Mouse (Mus musculus) thymus, postnatal 0 days (tissue): ENCODE data around the gene Esyt3. TPM values are rescaled to one million over a fixed set of nuclear protein-coding genes. Genes with fewer than 3 reads are reported as not detected.

Experiments
- DNase-seq: peaks from one replicate; pipeline ENCODE4 v3.0.0-alpha.2; 2015; ENCODE audit warnings: low spot score
- polyA plus RNA-seq: library from polyadenylated mRNA; unstranded; fragments of >200 nt; fragmentation: Nextera tagmentation; extraction: Ambion mirVana; gene quantifications from 2 replicates; pipeline ENCODE4 v1.2.1, GENCODE M21; 2015

Esyt3 gene
- 0.05 and 0.17 TPM in 2 replicates for polyA plus RNA-seq

DNA sequence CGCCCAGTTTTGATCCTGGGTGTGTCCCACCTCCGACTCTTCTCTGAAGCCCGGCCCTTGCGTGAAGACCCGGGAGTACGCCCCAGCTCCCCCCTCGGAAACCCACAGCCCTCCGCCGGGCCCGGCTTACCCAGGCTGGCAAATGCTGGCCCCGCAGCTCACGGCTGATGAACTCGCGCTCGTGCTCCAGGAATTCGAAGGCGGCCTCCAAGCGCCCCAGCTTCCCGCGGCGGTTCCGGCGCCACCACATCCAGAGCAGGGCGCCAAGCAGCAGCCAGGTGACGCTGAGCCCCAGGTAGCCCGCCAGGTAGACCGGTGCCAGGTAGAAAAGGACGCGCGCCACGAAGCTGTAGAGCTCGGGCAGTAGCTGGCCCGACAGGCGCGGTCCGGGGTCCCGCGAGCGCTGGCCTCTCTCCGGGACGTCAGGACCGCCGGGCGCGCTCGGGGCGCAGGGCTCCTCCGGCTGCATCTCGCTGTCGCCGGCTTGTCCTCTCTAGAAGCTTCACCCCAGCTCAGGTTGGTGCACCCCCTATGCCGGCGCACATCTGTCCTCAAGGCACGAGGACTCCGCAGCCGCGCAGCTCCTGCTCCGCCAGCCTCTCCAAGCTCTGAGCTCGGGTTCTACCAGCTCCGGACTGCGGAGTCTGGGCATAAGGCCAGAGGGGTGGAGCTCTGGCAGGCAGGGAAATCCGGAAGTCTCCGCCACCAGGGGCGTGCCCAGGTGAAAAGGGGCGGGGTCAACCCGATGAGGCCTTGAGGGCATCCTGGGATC, at the start of gene Esyt3:
Esyt3 (minus strand) TSS at position 637 of the 772 bp plus-strand sequence.
- DNase-seq = no peak

DNA sequence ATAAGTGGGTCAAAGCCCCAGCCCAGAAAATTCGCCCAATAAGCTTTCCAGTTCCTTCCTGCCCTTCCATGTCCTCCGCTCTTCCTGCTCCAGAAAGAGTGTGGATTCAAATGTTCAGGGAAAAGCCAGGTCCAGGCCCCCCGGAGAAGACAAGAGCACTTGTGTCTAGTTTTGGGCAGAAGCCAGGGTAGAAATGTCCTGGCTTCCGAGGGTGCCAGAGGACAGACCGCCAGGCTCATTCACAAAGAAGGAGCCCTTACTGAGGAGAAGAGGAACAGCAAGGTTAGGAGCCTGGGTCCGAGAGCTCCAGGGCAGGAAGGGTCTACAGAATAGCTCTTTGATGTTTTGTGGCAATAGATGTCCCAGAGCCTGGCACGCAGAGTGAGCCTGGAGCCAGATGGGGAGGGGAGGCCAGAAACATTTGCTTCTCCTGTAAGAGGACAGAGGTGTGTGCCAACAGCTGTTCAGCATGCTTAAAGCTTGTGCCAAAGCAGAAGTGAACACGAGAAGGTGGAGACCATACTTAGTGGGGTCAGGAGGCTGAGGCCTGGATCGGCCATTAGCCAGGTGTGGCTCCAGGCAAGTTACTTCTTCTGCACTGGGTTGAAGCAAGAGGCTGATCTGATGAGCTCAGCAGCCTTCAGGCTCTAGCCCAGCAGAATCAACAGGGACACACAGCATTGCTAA, 43.1 kb upstream of the Esyt3 start:
- no peak for DNase-seq

DNA sequence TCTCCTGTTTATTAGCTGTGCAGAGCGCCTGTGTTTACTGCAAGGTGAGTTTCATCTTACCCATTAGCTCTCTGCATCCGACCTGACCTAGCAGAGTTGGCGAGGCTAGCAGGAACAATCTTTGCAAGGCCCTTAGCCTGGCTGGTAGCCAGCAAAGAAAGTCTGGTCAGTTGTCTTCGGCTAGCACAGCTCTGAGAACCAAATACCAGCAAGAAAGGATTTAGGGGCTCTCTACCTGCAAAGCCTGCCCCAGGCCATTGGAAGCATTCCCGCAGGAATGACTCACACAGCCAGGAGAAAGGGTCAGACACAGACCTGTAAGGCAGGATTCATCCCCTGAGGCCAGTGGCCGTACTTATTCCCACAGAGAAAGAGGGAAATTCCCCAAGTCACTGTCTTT, 42.4 kb upstream of the Esyt3 start:
- DNase-seq = no peak

DNA sequence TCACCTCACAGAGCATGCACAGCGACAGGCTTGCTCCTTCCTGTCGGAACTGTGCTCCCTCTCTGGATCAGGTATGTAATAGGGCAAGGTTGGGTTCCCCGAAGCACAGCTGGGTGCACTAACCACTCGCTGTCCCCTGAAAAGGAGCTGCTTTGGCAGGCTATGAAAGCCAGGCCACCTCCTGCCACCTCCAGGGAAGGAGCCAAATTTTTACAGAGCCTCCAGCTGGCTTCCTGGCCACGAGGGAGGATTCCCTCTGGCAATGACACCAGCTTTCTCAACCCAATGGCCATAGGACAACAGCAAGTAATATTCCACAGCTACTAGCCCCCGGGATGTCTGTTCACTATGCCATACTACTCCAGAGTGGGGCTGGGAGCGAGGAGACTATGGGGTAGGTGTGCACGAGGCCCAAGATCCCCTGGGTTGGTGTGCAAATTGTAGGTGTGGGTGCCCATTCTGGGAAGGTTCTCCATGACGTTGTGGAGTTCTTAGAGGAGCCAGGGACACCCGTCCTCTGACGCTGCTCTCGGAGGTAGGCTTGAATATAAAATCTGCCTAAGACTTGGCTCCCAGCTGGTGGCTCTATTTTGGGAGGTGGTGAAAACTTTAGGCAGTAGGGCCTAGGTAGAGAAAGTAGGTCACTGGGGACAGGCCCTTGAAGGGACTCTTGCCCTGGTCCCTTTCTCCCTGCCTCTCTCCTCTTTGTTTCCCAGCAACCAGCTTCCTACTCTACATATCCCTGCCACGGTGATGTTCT, 38.9 kb upstream of the Esyt3 start:
- DNase-seq = no peak

DNA sequence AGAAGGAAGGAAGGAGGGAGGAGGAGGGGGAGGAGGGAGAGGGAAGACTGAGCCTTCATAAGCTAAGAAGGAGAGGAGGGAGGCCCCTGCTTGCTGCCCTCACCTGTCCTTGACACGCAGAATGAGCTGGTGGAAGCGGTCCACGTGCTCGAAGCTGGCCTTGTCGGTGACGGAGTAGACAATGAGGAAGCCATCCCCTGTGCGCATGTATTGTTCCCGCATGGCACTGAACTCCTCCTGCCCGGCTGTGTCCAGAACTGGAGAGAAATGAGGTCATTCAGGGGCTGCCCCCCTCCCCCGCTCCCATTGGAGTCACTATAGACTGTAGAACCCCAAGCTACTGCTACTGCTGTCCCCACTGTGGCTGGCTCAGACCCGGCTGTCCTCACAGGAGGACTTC, 36.0 kb upstream of the Esyt3 start:
- DNase-seq = no peak

DNA sequence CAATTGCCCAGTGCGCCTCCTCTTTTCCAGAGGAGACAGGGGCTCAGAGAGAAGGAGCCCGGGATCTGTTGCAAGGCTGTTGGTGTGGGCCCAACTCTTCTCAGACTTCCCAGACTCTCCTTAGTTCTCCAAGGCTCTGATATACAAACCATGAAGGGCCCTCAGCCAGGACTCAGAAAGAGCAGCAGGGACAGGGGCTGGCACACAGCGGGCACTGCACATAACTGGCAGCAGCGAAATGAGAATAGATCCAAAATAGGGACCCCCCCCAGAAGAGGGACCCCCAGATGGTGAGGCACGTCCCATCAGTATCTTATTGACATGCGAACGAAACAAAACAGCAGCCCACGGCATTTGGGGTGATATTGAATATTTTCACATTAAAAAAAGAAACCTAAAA, 34.8 kb upstream of the Esyt3 start:
- DNase-seq = no peak

DNA sequence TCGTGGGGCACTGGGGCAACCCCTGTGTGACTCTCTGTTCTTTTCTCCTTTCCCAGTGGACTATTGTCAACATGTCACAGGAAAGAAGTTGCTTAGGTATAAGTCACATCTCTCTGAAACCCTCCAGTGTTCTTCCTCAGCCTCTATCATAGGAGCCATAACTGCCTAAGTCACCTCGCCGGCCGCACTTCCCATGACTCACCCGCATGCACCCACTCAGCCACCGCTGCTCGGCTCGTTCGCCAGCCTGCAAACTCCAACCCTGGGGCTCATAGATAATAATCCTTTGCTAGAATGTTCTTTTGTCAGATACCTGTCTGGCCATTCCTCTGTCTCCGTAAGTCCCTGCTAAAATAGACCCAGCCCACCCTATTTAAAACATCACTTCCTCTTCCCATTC, 33.2 kb upstream of the Esyt3 start:
- no peak for DNase-seq

DNA sequence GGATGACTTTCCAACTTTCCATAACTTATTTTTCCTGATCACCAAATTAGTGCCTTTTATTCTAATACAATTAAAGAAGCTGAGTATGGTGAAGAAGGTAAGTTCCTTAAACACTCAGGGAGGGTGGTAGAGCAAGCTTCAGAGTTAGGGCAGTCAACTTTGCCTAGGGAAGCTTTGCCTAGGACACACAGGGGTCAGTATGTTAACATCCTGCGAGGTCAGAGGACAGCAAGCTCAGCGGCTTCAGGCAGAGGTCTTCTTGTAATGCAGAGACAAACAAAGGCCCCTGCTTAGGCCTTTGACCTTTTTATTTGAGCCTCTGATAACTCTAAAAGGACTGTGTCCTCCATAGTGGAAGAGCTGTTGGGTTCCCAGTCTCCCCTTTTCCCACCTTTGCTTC, 32.4 kb upstream of the Esyt3 start:
- DNase-seq = no peak

DNA sequence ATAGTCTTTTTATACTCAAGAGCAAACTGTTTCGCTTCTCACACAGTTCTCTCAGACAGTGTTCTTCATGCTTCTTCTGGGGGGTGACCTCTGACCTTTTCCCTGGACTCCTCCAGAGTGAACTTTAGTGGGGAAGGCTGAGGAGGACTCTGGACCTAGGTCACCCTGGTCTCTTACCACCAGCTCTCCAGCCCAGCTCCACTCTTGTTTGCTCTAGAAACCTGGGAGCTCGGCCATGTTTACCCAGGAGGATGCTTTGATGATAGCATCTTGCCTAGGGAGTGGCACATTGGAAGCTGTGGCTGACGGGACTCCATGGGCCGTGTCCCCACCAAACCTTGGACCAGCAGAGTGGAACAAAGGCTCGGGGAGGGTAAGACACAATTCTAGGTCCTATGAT, 31.8 kb upstream of the Esyt3 start:
- DNase-seq = no peak

DNA sequence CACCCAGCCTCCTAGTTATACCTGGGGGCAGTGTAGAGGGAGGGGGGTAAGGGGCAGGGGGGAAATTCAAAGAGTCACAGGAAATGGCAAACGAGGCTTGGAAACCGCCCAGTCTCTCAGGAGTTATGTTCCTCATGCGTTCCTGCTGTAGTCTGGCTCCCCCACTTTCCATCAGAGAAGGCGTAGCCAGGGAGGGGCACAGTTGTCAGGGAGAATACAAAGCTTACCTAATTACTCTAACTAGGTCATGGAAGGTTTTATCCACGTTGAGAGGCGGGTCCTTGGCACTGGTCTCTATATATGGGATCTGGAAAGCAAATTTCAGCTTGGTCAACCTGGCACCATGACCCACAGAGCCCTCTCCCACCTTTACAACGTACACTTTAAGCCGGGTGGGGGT, 31.1 kb upstream of the Esyt3 start:
- DNase-seq = no peak

DNA sequence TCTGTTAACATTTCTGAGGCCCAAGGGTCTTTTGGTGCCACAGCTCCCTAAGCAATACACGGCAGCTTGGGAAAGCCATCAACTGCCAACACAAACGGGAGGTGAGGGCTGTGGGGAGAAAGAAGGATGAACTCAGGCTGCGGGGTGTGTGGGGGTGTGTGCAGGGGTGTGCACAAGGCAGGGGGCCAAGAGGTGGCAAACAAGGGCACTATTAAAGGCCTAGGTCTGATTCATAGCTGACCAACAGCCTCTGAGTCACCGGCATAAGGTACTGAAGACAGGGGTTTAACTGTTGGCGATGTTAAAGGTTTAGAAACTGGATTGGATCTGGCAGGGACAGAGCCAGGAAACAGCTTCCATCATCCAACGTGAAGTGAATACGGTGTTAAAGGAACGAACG, 30.5 kb upstream of the Esyt3 start:
- DNase-seq = no peak

DNA sequence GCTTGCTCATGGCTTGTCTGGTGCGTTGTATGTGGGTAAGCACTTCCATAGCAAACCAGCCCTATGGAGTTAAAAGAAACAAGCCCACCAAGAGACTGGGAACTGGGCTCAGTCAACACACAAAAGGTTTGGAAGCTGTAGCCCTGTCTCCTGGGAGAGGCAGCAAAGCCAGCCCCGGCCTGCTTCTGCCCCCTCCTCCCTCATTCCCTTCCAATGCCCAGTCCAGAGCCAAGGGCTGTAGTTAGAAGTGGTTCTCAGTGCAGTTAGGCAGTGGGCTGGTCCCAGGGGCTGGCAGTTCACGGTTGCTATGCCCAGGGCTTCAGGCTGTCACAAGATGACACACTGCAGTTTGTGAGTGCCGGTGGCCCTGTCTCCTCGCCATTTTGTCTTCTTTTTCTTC, 29.7 kb upstream of the Esyt3 start:
- no peak for DNase-seq

DNA sequence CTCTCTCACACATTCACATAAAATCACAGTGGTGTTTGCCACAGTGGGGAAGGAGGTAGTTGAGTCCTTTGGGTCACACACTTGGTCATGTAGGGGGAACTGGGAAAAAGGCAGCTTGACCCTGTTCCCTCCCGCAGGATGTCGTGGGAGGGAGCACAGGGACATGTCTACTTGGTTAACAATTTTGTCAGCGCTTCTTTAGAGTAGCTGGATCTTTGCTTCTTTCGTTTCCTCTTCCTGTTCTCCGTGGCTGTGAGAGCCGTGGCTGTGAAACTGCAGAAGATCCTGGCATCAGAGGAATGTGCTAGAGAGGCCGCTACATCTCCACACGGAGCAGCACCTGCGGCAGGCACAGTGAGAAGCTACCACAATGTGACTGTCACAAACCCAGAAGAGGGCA, 24.2 kb upstream of the Esyt3 start:
- DNase-seq = no peak

DNA sequence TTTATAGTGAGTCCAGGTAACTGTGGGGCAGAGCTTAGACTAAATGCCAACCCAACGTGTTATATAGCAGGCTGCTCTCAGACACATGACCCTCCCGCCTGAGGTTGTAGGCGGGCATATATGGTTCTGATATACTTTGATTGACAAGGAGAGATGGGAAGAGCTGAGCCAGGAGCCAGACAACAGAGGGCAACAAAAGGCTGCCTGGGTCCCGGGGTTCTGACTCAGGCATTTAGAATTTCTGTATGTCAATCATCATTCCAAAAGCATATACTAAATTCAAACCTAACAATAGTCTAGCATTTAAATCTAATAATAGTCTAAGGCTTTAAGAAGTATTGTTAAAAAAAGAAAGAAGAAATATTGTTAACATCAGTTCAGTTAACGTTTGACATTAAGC, 20.8 kb upstream of the Esyt3 start:
- DNase-seq = no peak

DNA sequence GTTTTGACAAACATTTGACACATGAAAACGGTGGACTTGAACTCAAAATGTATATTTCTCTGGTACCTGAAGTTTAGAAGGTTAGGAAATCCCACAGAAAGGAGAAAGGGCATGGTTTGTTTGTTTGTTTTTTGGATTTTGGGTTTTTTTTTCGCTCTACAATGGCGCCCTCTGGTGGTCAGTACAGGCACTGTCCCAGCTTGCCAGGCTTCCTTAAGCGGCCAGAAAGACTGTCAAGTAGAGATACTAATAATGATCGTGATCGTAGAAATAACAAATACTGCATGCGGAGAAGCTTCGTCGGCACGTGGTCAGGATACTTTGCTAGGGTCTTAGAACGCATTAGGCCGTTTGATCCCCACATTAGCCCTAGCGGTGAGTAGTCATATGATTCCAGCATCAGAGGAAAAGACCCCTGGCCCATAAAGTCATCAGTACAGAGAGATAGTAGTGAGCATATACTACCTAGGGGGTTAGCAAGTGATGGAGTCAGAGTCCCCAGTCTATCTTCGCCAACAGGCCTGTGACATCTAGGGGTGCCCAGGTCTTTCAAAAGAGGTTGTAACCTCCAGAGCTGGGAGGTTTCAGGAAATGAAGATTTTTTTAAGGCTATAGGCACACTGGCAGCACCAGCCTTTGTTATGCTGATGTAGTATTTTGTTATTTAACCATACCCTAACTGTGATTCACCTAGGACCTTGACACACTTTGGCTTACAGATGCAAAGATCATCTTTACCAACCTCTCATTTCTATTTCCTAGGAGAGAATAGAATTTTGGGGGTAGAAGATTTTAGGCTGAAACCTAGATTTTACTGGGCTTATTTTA, 18.4 kb upstream of the Esyt3 start:
- DNase-seq = peak; percentile 44

DNA sequence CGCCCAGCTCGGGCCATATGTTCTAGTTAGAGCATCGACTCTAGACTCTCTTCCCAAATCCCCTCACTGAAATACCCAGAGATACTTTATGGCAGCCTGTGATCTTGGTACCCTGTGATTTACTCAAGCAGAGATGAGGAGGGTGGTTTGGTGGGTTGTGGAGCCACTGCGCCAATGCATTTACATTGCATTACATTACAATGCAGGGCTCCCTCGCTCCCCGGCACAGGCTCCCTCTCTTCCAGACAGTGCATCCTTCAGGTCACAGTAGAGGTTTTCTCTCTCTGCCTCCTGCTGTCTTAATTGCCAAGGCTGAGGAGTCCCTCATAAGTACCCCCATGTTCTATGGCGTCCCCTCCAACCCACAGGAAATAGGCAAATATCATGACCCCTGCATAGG, 10.1 kb upstream of the Esyt3 start:
- DNase-seq = no peak

DNA sequence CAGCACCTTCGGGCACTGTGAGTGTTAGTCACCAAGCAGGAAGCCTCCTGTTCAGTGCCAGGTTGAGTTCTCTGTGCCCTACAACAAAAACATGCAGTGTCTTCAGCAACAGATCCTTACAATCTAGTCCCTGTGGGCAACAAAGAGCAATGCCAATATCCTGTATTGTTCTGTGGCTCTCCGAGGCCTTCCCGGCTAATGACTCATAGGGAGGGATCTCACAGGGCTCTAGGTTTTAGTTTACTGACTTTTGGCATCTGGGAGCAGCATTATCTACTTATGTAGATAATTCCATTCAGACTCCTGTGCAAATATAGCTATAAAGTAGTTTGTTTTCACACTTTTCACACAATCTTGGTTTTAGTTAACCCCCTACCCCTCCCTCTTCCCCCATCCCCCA, 7.5 kb upstream of the Esyt3 start:
- DNase-seq = no peak

DNA sequence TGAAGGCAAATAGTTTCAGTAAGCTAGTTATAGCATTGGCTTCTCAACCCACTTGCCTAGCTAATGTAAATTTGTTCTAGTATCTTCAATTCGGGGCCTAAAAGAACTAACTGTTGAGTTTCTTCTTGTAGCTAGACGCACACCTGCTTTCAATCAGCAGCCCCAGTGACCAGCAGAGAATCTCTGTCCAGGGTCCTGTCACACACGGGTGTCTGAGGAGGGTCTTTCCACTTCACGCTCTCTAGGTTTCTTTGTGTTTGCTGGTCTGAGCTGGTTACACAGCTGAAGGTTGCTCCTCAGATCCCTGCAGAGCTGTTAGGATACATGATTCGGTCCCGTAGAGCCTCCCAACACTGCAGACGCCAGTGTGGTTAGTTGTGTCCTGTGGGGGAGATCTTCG, 4.7 kb upstream of the Esyt3 start:
- DNase-seq = no peak

DNA sequence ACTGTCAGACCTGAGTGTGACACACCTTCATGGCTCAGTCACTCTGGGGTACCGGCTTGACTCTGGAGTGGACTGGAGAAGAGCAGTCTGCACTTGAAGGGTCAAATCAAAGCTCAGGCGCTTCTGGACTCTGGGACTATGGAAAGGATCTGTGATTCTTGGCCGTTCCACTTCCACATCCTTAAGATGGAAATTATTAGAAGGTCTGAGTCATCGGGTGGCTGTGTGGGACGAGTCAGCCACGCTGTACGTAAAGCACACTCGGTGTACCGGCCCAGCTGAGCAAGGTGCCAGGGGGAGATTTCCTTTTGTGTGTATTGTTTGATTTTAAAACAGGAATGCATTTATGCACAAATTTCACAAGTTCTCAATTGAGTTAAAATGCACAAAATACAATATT, 3.6 kb upstream of the Esyt3 start:
- no peak for DNase-seq

DNA sequence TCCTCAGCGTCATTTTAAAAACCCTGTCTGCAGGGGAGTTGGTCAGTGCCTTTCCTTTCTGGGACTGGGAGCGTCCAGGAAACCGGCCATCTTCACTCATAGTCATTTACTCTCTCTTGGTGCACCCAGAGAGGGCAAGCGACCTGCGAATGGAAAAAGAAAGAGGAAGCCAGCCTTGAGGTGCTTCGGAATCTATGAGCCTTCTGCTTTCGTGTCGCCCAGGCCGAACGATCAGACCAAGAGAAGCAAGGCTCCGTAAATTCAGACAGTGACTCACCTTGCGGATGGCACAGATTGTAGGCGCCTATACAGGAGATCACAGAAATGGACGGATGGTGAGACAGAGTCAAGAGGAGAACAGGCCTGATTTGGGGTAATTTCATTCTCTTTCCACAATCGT, 655 bp upstream of the Esyt3 start:
- no peak for DNase-seq

DNA sequence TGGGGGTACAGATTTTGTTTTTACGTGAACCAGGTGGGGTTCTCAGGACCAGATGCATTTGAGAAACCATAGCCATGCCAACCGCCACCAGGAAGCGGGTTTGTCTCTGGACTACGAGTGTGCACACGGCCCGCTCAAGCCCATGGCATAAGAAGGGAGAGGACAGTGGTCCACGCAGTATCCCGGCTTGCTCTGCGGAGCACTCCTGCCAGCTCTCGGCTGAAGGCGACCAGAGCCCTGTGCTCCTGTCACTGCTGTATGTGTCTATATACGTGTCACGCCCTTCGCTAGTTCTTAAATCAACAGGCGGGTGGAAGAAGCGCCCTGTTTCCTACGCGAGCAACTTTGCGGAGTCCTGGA, 816 bp downstream of the Esyt3 start:
- DNase-seq = no peak

DNA sequence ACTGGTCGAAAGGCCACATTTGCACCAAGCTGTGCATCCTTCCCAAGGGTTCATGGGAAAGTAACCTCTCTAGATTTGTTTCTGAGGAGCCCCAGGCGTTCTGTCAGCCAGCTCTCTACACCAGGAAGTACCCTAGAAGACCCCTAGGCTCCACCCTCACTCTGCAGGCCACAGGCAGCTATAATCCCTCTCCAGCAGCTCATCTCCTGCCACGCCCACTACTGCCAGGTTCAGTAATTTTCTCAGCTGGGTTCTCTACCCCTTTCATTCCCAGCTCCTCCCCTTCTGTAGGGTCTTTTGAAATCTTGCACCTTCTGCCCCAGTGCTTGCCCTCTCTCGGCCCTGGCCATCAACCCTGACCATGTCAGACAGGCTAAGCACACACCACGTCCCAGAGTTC, 2.4 kb downstream of the Esyt3 start:
- no peak for DNase-seq
